Mouse (Mus musculus) erythroblast, embryonic 14.5 days (primary cell): ENCODE results near the gene Cfap126.

ENCODE experiments used
- GATA1 ChIP-seq: IDR thresholded peaks from 2 replicates; pipeline ENCODE4 v1.6.1; 2012; ENCODE audit warnings: low read length, inconsistent platforms, mixed read lengths
- TAL1 ChIP-seq: IDR thresholded peaks from 3 replicates; pipeline ENCODE4 v1.6.1; 2012; ENCODE audit warnings: low read length, inconsistent platforms, mixed read lengths

- TF ChIP-seq GATA1 (no peak), TAL1 (no peak)
Measured at GRCm38 (mm10) chr1:171119405-171119804, 5.7 kb downstream of the Cfap126 start.
